Mouse (Mus musculus) C2C12 (cell line): Measurements from ENCODE around the gene Gpr50. TPM values are rescaled to one million over a fixed set of nuclear protein-coding genes. Genes with fewer than 3 reads are reported as not detected.

ENCODE experiments used
- H3K27me3 ChIP-seq: one replicate; pipeline ENCODE4 v1.6.1; 2011; ENCODE audit not compliant: control insufficient read depth, insufficient read depth, insufficient read length
- H3K36me3 ChIP-seq: one replicate; pipeline ENCODE4 v1.6.1; 2011; ENCODE audit not compliant: control insufficient read depth, insufficient read depth
- H3K4me3 ChIP-seq: one replicate; pipeline ENCODE4 v1.5.1; 2011; ENCODE audit warnings: mild to moderate bottlenecking, control low read depth; ENCODE audit not compliant: poor library complexity, insufficient read depth, severe bottlenecking
- H3K79me2 ChIP-seq: one replicate; pipeline ENCODE4 v1.6.1; 2011; ENCODE audit not compliant: control insufficient read depth, insufficient read depth
- H3K79me3 ChIP-seq: one replicate; pipeline ENCODE4 v1.6.1; 2011; ENCODE audit warnings: low read depth, control low read depth
- H3ac ChIP-seq: one replicate; pipeline ENCODE3; 2011; ENCODE audit warnings: low read depth; ENCODE audit not compliant: control insufficient read depth, insufficient read length
- CEBPB ChIP-seq: IDR thresholded peaks from one replicate; pipeline ENCODE4 v1.6.1; 2011; ENCODE audit warnings: low read depth, mild to moderate bottlenecking, control low read depth, moderate library complexity
- CTCF ChIP-seq: IDR thresholded peaks from one replicate; pipeline ENCODE4 v1.5.1; 2011; ENCODE audit not compliant: control insufficient read depth, insufficient read depth, insufficient read length
- FOSL1 ChIP-seq: IDR thresholded peaks from one replicate; pipeline ENCODE4 v1.8.0; 2011; ENCODE audit warnings: mild to moderate bottlenecking, low read length; ENCODE audit not compliant: poor library complexity, insufficient read depth, severe bottlenecking
- MAX ChIP-seq: IDR thresholded peaks from one replicate; pipeline ENCODE4 v1.6.1; 2011; ENCODE audit warnings: mild to moderate bottlenecking, control low read depth
- MYOD1 ChIP-seq: IDR thresholded peaks from one replicate; pipeline ENCODE4 v1.6.1; 2011; ENCODE audit warnings: low read depth; ENCODE audit not compliant: control insufficient read depth, insufficient read length
- MYOG ChIP-seq: IDR thresholded peaks from one replicate; pipeline ENCODE4 v1.6.1; 2011; ENCODE audit not compliant: control insufficient read depth, insufficient read length; ENCODE audit errors: extremely low read depth
- USF1 ChIP-seq: IDR thresholded peaks from one replicate; pipeline ENCODE4 v1.6.1; 2011; ENCODE audit warnings: low read depth, mild to moderate bottlenecking, control low read depth, moderate library complexity
- polyA plus RNA-seq: library from polyadenylated mRNA; unstranded; fragments of >200 nt; fragmentation: generic; extraction: Trizol; gene quantifications from one replicate; pipeline ENCODE4 v1.2.1, GENCODE M21; 2012; ENCODE audit warnings: missing spikeins

The Gpr50 gene
- polyA plus RNA-seq, 1 experiment = not detected

DNA sequence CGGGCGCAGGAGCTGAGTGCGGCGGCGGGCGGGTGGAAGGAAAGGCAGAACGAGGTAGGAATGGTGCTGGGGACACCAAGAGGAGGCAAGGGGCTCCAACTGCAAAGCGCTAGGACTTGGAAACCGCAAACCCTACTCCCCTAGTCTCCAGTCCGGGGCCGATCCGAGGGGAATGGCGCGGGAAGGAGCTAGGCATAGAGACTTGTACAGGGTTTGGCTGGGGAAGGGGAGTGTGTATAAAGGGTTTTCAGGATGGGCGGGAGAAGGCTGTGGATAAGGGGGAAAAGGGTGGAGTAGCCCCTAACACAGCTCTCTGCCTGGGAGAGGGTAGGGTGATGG lies 1.2 kb downstream of the Gpr50 start:
- TF ChIP-seq CEBPB = no peak
- Histone ChIP-seq H3K27me3 (peaks cover 15% of the 10 kb centered on the region), H3K79me3 (no peaks in the 10 kb centered on the region), H3ac (no peak overlapping the region), H3K4me3 (no peak overlapping the region), H3K79me2 (no peaks in the 10 kb centered on the region), H3K36me3 (no peaks in the 10 kb centered on the region)

DNA sequence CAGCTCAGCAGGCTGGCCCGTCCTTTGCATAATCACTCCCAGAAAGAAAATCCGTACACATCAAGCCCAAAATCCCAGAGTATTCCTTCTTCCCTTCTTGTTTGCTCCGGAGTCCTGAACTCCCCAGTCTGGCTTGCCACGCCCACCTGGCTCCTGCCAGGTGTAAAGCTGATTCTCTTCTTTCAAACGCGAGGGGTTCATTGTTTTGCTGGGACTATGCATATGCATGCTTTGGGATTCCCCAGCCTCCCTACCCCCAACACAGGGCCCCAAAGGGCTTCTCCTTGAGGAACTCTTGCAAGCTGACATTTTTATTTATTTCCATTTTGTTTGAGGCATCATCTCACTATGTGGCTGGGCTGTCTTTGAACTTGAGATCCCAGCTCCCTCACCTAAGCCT lies 6.8 kb downstream of the Gpr50 start:
- Histone ChIP-seq H3K36me3 (no peaks in the 10 kb centered on the region), H3K79me2 (no peaks in the 10 kb centered on the region), H3K79me3 (no peaks in the 10 kb centered on the region), H3K27me3 (peaks cover 5% of the 10 kb centered on the region), H3ac (no peak overlapping the region), H3K4me3 (no peak overlapping the region)
- no peak for TF ChIP-seq MYOG
- no peak for TF ChIP-seq MAX
- no peak for TF ChIP-seq FOSL1
- TF ChIP-seq CTCF = no peak
- no peak for TF ChIP-seq CEBPB
- no peak for TF ChIP-seq MYOD1
- TF ChIP-seq USF1 = no peak

DNA sequence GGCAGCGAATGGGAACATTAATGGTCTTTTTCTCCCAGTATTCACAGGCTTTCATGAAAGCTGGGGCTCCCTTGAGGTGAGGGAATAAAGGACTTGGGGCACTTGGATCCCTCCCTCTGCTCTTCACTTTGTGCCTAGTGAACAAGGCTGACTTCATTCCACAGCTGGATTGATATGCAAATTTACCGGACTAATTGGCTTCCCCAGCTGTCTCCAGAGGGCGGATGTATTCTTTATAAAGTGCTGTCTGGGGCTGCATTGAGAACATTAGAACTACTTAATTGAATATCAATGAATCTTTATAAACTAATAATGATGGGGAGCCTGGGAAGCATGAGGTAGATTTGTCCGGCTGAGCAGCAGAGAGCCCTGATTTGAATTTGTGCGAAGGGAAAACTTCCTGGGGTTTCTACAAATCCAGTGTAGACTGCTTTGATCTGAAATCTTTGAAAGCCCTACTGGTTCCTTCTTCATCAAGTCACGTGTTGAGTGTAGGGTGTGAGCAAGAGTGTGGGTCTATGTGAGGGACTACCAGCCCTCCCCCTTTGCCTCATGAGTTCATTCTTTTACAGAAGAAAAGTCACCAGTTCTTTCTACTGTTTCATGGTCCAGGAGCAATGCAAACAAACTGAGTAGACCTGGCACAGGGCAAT lies 37.5 kb downstream of the Gpr50 start:
- Histone ChIP-seq H3K36me3 (no peaks in the 10 kb centered on the region), H3K79me2 (no peaks in the 10 kb centered on the region), H3K27me3 (no peaks in the 10 kb centered on the region), H3ac (no peak overlapping the region), H3K4me3 (no peak overlapping the region), H3K79me3 (no peaks in the 10 kb centered on the region)
- TF ChIP-seq MYOD1 (no peak), USF1 (no peak), MYOG (no peak), CTCF (no peak), MAX (no peak), CEBPB (no peak), FOSL1 (no peak)

Other genes with a start within 250 kb of the Gpr50 start
- gene Cd99l2, start 170.8 kb upstream of the Gpr50 start, polyA plus RNA-seq = 22.5 TPM
- 68.1 TPM for gene Hmgb3, start 107.7 kb upstream of the Gpr50 start, polyA plus RNA-seq
- 14.3 TPM for gene Vma21, start 152.3 kb downstream of the Gpr50 start, polyA plus RNA-seq